Mouse (Mus musculus) T-helper 1 cell (primary cell): ENCODE results near the gene Rps27.

ENCODE experiments used
- in situ Hi-C: fragments of 300-600 bp; cut with MboI, MseI; formaldehyde crosslinking; loops from one replicate; pipeline ENCODE4 v1.15.1; 2025; ENCODE audit warnings: high pct_unique_total_duplicates

Gene Rps27

GRCm38 (mm10) chr3:90231507-90232333 is 18.3 kb upstream of the Rps27 start, which contains the start of gene Jtb:
Gene Jtb, plus strand, starts transcription at chr3:90231597.
- in situ Hi-C loops, result no loop called here

- in situ Hi-C loops, result no loop called here
Observed at GRCm38 (mm10) chr3:90231075-90231474, 17.6 kb upstream of the Rps27 start.

- in situ Hi-C loops, result no loop called here
Observed at GRCm38 (mm10) chr3:90224331-90224730, 10.9 kb upstream of the Rps27 start.

GRCm38 (mm10) chr3:90222941-90223340 is 9.5 kb upstream of the Rps27 start:
- in situ Hi-C loops, result no loop called here

GRCm38 (mm10) chr3:90222455-90222854 is 9.0 kb upstream of the Rps27 start:
- in situ Hi-C loops, result no loop called here

- in situ Hi-C loops, result no loop called here
Observed at GRCm38 (mm10) chr3:90221123-90221522, 7.7 kb upstream of the Rps27 start.

GRCm38 (mm10) chr3:90220531-90220951 is 7.1 kb upstream of the Rps27 start:
- in situ Hi-C loops, result no loop called here

- in situ Hi-C loops, result no loop called here
Observed at GRCm38 (mm10) chr3:90220088-90220487, 6.6 kb upstream of the Rps27 start.

- in situ Hi-C loops, result loop anchor here (5.0 kb wide), 1 partner anchor 156 kb away; no protein-coding TSS in a partner anchor
Observed at GRCm38 (mm10) chr3:90215825-90216380, 2.5 kb upstream of the Rps27 start.

- in situ Hi-C loops, result no loop called here
Observed at GRCm38 (mm10) chr3:90213956-90214684, 669 bp upstream of the Rps27 start.

- in situ Hi-C loops, result no loop called here
Observed at GRCm38 (mm10) chr3:90212723-90213122, 728 bp downstream of the Rps27 start.

GRCm38 (mm10) chr3:90211475-90212398 is 1.7 kb downstream of the Rps27 start:
- in situ Hi-C loops, result no loop called here

- in situ Hi-C loops, result no loop called here
Observed at GRCm38 (mm10) chr3:90209908-90210566, 3.4 kb downstream of the Rps27 start.

GRCm38 (mm10) chr3:90208662-90209061 is 4.8 kb downstream of the Rps27 start:
- in situ Hi-C loops, result no loop called here

GRCm38 (mm10) chr3:90204582-90204981 is 8.9 kb downstream of the Rps27 start:
- in situ Hi-C loops, result no loop called here

GRCm38 (mm10) chr3:90203619-90204018 is 9.8 kb downstream of the Rps27 start:
- in situ Hi-C loops, result no loop called here

- in situ Hi-C loops, result no loop called here
Observed at GRCm38 (mm10) chr3:90202884-90203283, 10.6 kb downstream of the Rps27 start.

GRCm38 (mm10) chr3:90197548-90197947 is 15.9 kb downstream of the Rps27 start:
- in situ Hi-C loops, result no loop called here

- in situ Hi-C loops, result no loop called here
Observed at GRCm38 (mm10) chr3:90195644-90196043, 17.8 kb downstream of the Rps27 start.

GRCm38 (mm10) chr3:90194759-90195158 is 18.7 kb downstream of the Rps27 start:
- in situ Hi-C loops, result no loop called here
